Comparison of ENCODE assay signal across 25 mouse cellular contexts in genomic region chr7:99781385-99781784, GRCm38 (mm10). TPM values are rescaled to one million over a fixed set of nuclear protein-coding genes. Genes with fewer than 3 reads are reported as not detected.
A peak's percentile ranks its signal among the peaks of the same experiment; 100 is the strongest.
DNase-seq lines count a peak whose midpoint lies in the region; ATAC-seq and TF ChIP-seq lines count a peak whose summit lies in the region.
"Had no signal": no experiment of that assay in that cellular context is flagged by ENCODE, and none has a peak within 500 bp of the region (broad histone marks: within the 10 kb centered on the region; RNA-seq: fewer than 3 reads in every experiment).

No protein-coding gene starts in this region.

- DNase-seq in lung, postnatal 0 days (ENCODE audit: low spot score): peak; percentile 17
- DNase-seq in lung, postnatal 14 days: no peak
- DNase-seq in B cell, adult 2 months: peak; percentile 31
- no peak for DNase-seq in embryo, embryonic 11 days
- DNase-seq in kidney, postnatal 36 days: no peak
- DNase-seq in adrenal gland, adult 8-10 months: no peak
- DNase-seq: cerebellum, adult 11-12 months; cerebellum, postnatal 36 days; kidney, adult 11 months; kidney, postnatal 10 days; liver, postnatal 0 days; right cerebral cortex, adult 18-20 months; spleen, adult 18-20 months had no signal

- no peaks in the 10 kb centered on the region for H3K36me3 ChIP-seq in lung, postnatal 0 days (ENCODE audit: insufficient read depth, low read length)
- H3K36me3 ChIP-seq: embryonic facial prominence, embryonic 13.5 days; hindbrain, embryonic 12.5 days; limb, embryonic 13.5 days; midbrain, embryonic 10.5 days had no signal

- H3K4me1 ChIP-seq in lung, postnatal 0 days (ENCODE audit: insufficient read depth, low read depth, low read length): no peaks in the 10 kb centered on the region
- H3K4me1 ChIP-seq in bone marrow macrophage, adult 2 months (ENCODE audit: control insufficient read depth, insufficient read depth, low read length): peaks cover 18% of the 10 kb centered on the region
- H3K4me1 ChIP-seq: embryonic facial prominence, embryonic 13.5 days; hindbrain, embryonic 12.5 days; limb, embryonic 13.5 days; midbrain, embryonic 10.5 days had no signal

- no peak overlapping the region for H3K9ac ChIP-seq in lung, postnatal 0 days (replicated peaks; ENCODE audit: low read depth)
- H3K9ac ChIP-seq: embryonic facial prominence, embryonic 13.5 days; hindbrain, embryonic 12.5 days; limb, embryonic 13.5 days; liver, postnatal 0 days had no signal

- H3K27me3 ChIP-seq in lung, postnatal 0 days (replicated peaks; ENCODE audit: insufficient read depth, low read length): no peaks in the 10 kb centered on the region
- H3K27me3 ChIP-seq: embryonic facial prominence, embryonic 13.5 days; hindbrain, embryonic 12.5 days; limb, embryonic 13.5 days had no signal

- H3K27ac ChIP-seq in lung, postnatal 0 days (ENCODE audit: low read length): no peak overlapping the region
- H3K27ac ChIP-seq in bone marrow macrophage, adult 2 months (ENCODE audit: insufficient read depth, low read depth, low read length): peak overlapping the region; percentile 47
- H3K27ac ChIP-seq: embryonic facial prominence, embryonic 13.5 days; hindbrain, embryonic 12.5 days; limb, embryonic 13.5 days; midbrain, embryonic 10.5 days; stomach, postnatal 0 days had no signal

- no peak overlapping the region for H3K4me2 ChIP-seq in lung, postnatal 0 days (replicated peaks; ENCODE audit: low read depth, low read length)
- H3K4me2 ChIP-seq: embryonic facial prominence, embryonic 13.5 days; hindbrain, embryonic 12.5 days; limb, embryonic 13.5 days had no signal

- no peaks in the 10 kb centered on the region for H3K9me3 ChIP-seq in lung, postnatal 0 days (ENCODE audit: low read length)
- H3K9me3 ChIP-seq: embryonic facial prominence, embryonic 13.5 days; hindbrain, embryonic 12.5 days; limb, embryonic 13.5 days; midbrain, embryonic 10.5 days had no signal

- ATAC-seq in lung, postnatal 0 days: no peak
- ATAC-seq in megakaryocyte progenitor cell, adult 5-6 weeks (replicated peaks; ENCODE audit: poor library complexity): peak; percentile 74
- ATAC-seq: liver, postnatal 0 days had no signal

- TF ChIP-seq EP300 in lung, postnatal 0 days (IDR thresholded peaks at IDR 0.05): no peak

- WGBS in lung, postnatal 0 days: 52% methylated on average over 5 of the region's 5 CpGs

- no peak for TF ChIP-seq CTCF in lung, postnatal 0 days (IDR thresholded peaks at IDR 0.05)
- no peak for TF ChIP-seq CTCF in bone marrow macrophage, adult 2 months (IDR thresholded peaks at IDR 0.05; ENCODE audit: low read depth, low read length)

- H3K4me3 ChIP-seq in lung, postnatal 0 days (ENCODE audit: low read depth, low read length): no peak overlapping the region
- no peak overlapping the region for H3K4me3 ChIP-seq in bone marrow macrophage, adult 2 months (ENCODE audit: insufficient read depth, low read length)
- H3K4me3 ChIP-seq: embryonic facial prominence, embryonic 13.5 days; hindbrain, embryonic 12.5 days; limb, embryonic 13.5 days; midbrain, embryonic 10.5 days had no signal

- TF ChIP-seq POLR2A in bone marrow macrophage, adult 2 months (IDR thresholded peaks at IDR 0.05; ENCODE audit: borderline replicate concordance, low read depth, low read length): no peak

RNA-seq across cellular contexts. Expression of gene Olfr521, which starts 18.1 kb away (rescaled TPM):
- not detected in 2 replicates for polyA plus RNA-seq in lung, postnatal 0 days (2015; fragmentation: Nextera tagmentation; extraction: Ambion mirVana)
- polyA plus RNA-seq in bone marrow macrophage, adult 2 months (2012; ENCODE audit: insufficient read depth, insufficient read length, missing spikeins): not detected in 2 replicates
- not detected in 2 replicates for total RNA-seq in megakaryocyte progenitor cell, adult 5-6 weeks (2015)
- total RNA-seq in megakaryocyte progenitor cell, adult 5-6 weeks (2017): not detected in 2 replicates
- not detected for total RNA-seq in adrenal gland, adult 8-10 months (2022)
- total RNA-seq: heart, adult 18-20 months; left cerebral cortex, adult 18-20 months had no signal
- polyA plus RNA-seq: brain, embryonic 14.5 days; embryonic facial prominence, embryonic 13.5 days; forebrain, embryonic 11.5 days; heart, embryonic 16.5 days; hindbrain, embryonic 12.5 days; limb, embryonic 13.5 days; liver, postnatal 0 days; midbrain, embryonic 10.5 days; stomach, postnatal 0 days had no signal

RNA-seq across cellular contexts. Expression of gene Neu3, which starts 46.8 kb away (rescaled TPM):
- 5.8 and 7.6 TPM in 2 replicates for polyA plus RNA-seq in lung, postnatal 0 days (2015; fragmentation: Nextera tagmentation; extraction: Ambion mirVana)
- 1.2 and 1.6 TPM in 2 replicates for polyA plus RNA-seq in bone marrow macrophage, adult 2 months (2012; ENCODE audit: insufficient read depth, insufficient read length, missing spikeins)
- total RNA-seq in megakaryocyte progenitor cell, adult 5-6 weeks (2015): 1.7 and 1.9 TPM in 2 replicates
- 1.6 and 3.4 TPM in 2 replicates for total RNA-seq in megakaryocyte progenitor cell, adult 5-6 weeks (2017)
- 1 to 10 TPM; 1.9 to 3.9 (median 3.4) TPM for total RNA-seq in adrenal gland, adult 8-10 months (2022)

RNA-seq across cellular contexts. Expression of gene Olfr520, which starts 51.3 kb away (rescaled TPM):
- not detected in 2 replicates for polyA plus RNA-seq in lung, postnatal 0 days (2015; fragmentation: Nextera tagmentation; extraction: Ambion mirVana)
- not detected in 2 replicates for polyA plus RNA-seq in bone marrow macrophage, adult 2 months (2012; ENCODE audit: insufficient read depth, insufficient read length, missing spikeins)
- not detected in 2 replicates for total RNA-seq in megakaryocyte progenitor cell, adult 5-6 weeks (2015)
- total RNA-seq in megakaryocyte progenitor cell, adult 5-6 weeks (2017): not detected in 2 replicates
- total RNA-seq in adrenal gland, adult 8-10 months (2022): not detected
- total RNA-seq: heart, adult 18-20 months; left cerebral cortex, adult 18-20 months had no signal
- polyA plus RNA-seq: embryonic facial prominence, embryonic 13.5 days; forebrain, embryonic 11.5 days; heart, embryonic 16.5 days; hindbrain, embryonic 12.5 days; limb, embryonic 13.5 days; liver, postnatal 0 days; midbrain, embryonic 10.5 days; stomach, postnatal 0 days had no signal

Comparison
In these comparisons a context has a peak if more than half of its experiments do, and no peak if none do; other contexts are left out.
1. DNase-seq: peak in lung, postnatal 0 days (single experiment) and B cell, adult 2 months (2 of 2); none in lung, postnatal 14 days (single experiment), embryo, embryonic 11 days (single experiment), kidney, postnatal 36 days (0 of 2) and adrenal gland, adult 8-10 months (single experiment).